In genomic region chr5:92505402-92505865, GRCm38 (mm10) we compare ENCODE assay signal across 8 mouse cellular contexts. TPM values are rescaled to one million over a fixed set of nuclear protein-coding genes. Genes with fewer than 3 reads are reported as not detected.
DNase-seq lines count a peak whose midpoint lies in the region; ATAC-seq and TF ChIP-seq lines count a peak whose summit lies in the region.

No protein-coding gene starts in this region.

- H3K4me1 ChIP-seq in G1E (ENCODE audit: insufficient read depth, low read depth, low read length), result peaks cover 62% of the 10 kb centered on the region
- H3K4me1 ChIP-seq in forebrain, postnatal 0 days (ENCODE audit: insufficient read depth), result peaks cover 15% of the 10 kb centered on the region; the same call in 1 of the 2 replicates
- H3K4me1 ChIP-seq in lung, embryonic 16.5 days (replicated peaks; ENCODE audit: control insufficient read depth, insufficient read depth, low read length), result peaks cover 18% of the 10 kb centered on the region

- no peaks in the 10 kb centered on the region for H3K27me3 ChIP-seq in G1E (ENCODE audit: insufficient read depth, low read length)
- no peaks in the 10 kb centered on the region for H3K27me3 ChIP-seq in forebrain, postnatal 0 days (ENCODE audit: insufficient read depth, low read length)
- H3K27me3 ChIP-seq in lung, embryonic 16.5 days (ENCODE audit: control insufficient read depth, insufficient read depth, low read depth, low read length), result no peaks in the 10 kb centered on the region

- TF ChIP-seq CTCF in G1E (IDR thresholded peaks at IDR 0.05; ENCODE audit: low read depth, low read length), result no peak
- peak; percentile 81 for TF ChIP-seq CTCF in forebrain, postnatal 0 days (IDR thresholded peaks at IDR 0.05; ENCODE audit: low read depth)

- H3K27ac ChIP-seq in forebrain, postnatal 0 days (ENCODE audit: low read depth, low read length), result peak overlapping the region; percentile 97
- peak overlapping the region; percentile 93 for H3K27ac ChIP-seq in lung, embryonic 16.5 days (ENCODE audit: low read length)

- peak overlapping the region; percentile 93 for H3K9ac ChIP-seq in forebrain, postnatal 0 days
- H3K9ac ChIP-seq in lung, embryonic 16.5 days (ENCODE audit: low read length), result peak overlapping the region; percentile 75

- no peaks in the 10 kb centered on the region for H3K9me3 ChIP-seq in G1E (replicated peaks)
- H3K9me3 ChIP-seq in forebrain, postnatal 0 days (ENCODE audit: low read length), result no peaks in the 10 kb centered on the region
- H3K9me3 ChIP-seq in lung, embryonic 16.5 days (ENCODE audit: control insufficient read depth, low read length), result no peaks in the 10 kb centered on the region

- 1% methylated on average over 48 of the region's 48 CpGs for WGBS in forebrain, postnatal 0 days
- under 1% methylated on average over 43 of the region's 48 CpGs for WGBS in lung, embryonic 16.5 days

- peaks cover 28% of the 10 kb centered on the region for H3K36me3 ChIP-seq in G1E (replicated peaks)
- H3K36me3 ChIP-seq in forebrain, postnatal 0 days (ENCODE audit: insufficient read depth), result no peaks in the 10 kb centered on the region
- no peaks in the 10 kb centered on the region for H3K36me3 ChIP-seq in lung, embryonic 16.5 days (ENCODE audit: control insufficient read depth, insufficient read depth, low read length)

- peak; percentile 78 for ATAC-seq in G1E (ENCODE audit: extremely low read depth, insufficient number of reproducible peaks, low FRiP score, poor library complexity, severe bottlenecking)
- ATAC-seq in forebrain, postnatal 0 days, result peak; percentile 97
- peak; percentile 87 to 88 for ATAC-seq in hematopoietic stem cell, adult 5-6 weeks (replicated peaks in 1 of 2; ENCODE audit: insufficient read depth in 1 of 2, low FRiP score in 2 of 2, low TSS enrichment in 1 of 2, low read depth in 1 of 2, poor library complexity in 2 of 2, severe bottlenecking in 2 of 2)
- peak; percentile 98 for ATAC-seq in lung, embryonic 16.5 days (ENCODE audit: low read depth)

- DNase-seq in G1E (ENCODE audit: low spot score), result peak; percentile 80
- DNase-seq in cerebellum, adult 18-20 months, result peak; percentile 97 to 98
- peak; percentile 96 for DNase-seq in forebrain, postnatal 0 days
- peak; percentile 92 for DNase-seq in layer of hippocampus, adult 9-10 months (ENCODE audit: low spot score)
- DNase-seq in ovary, postnatal 10 days (ENCODE audit: low spot score), result peak; percentile 84
- peak; percentile 86 to 87 for DNase-seq in thymus, postnatal 10 days (ENCODE audit: low spot score in 2 of 2)

- peak overlapping the region; percentile 66 for H3K4me2 ChIP-seq in forebrain, postnatal 0 days (ENCODE audit: low read depth)
- peak overlapping the region; percentile 64 for H3K4me2 ChIP-seq in lung, embryonic 16.5 days (ENCODE audit: low read depth, low read length)

- H3K4me3 ChIP-seq in G1E (ENCODE audit: low read depth, low read length), result peak overlapping the region; percentile 97
- H3K4me3 ChIP-seq in forebrain, postnatal 0 days (ENCODE audit: low read depth, low read length), result peak overlapping the region; percentile 84
- peak overlapping the region; percentile 64 for H3K4me3 ChIP-seq in lung, embryonic 16.5 days (ENCODE audit: low read length)

RNA-seq across cellular contexts. Expression of gene Scarb2, which starts 1.2 kb away (rescaled TPM):
- total RNA-seq in G1E (2014; fragmentation: Nextera tagmentation), result 31.8 and 32.6 TPM in 2 replicates
- total RNA-seq in G1E (2017), result 47.5 and 50.0 TPM in 2 replicates
- polyA plus RNA-seq in G1E (2012), result 6.5 and 7.1 TPM in 2 replicates
- 123 and 149 TPM in 2 replicates for total RNA-seq in forebrain, postnatal 0 days (2014; rRNA removed)
- polyA plus RNA-seq in forebrain, postnatal 0 days (2015; fragmentation: Nextera tagmentation; extraction: Ambion mirVana), result 19.4 and 23.1 TPM in 2 replicates
- 51.3 and 59.4 TPM in 2 replicates for total RNA-seq in hematopoietic stem cell, adult 5-6 weeks (2017)
- polyA plus RNA-seq in lung, embryonic 16.5 days (2015; fragmentation: Nextera tagmentation; extraction: Ambion mirVana), result 18.6 and 20.1 TPM in 2 replicates

RNA-seq across cellular contexts. Expression of gene Fam47e, which starts 49.4 kb away (rescaled TPM):
- total RNA-seq in G1E (2014; fragmentation: Nextera tagmentation) (not detected in 2 replicates), G1E (2017) (0.22 TPM in 1 of 2 replicates, not detected in the other)
- not detected in 2 replicates for polyA plus RNA-seq in G1E (2012)
- 0.81 and 1.8 TPM in 2 replicates for total RNA-seq in forebrain, postnatal 0 days (2014; rRNA removed)
- 2.0 and 3.1 TPM in 2 replicates for polyA plus RNA-seq in forebrain, postnatal 0 days (2015; fragmentation: Nextera tagmentation; extraction: Ambion mirVana)
- not detected in 2 replicates for total RNA-seq in hematopoietic stem cell, adult 5-6 weeks (2017)
- polyA plus RNA-seq in lung, embryonic 16.5 days (2015; fragmentation: Nextera tagmentation; extraction: Ambion mirVana), result 4.2 and 6.9 TPM in 2 replicates

Comparison
In these comparisons a context has a peak if more than half of its experiments do, and no peak if none do; other contexts are left out.
1. Peak in every context shown above with its lines: DNase-seq, ATAC-seq, H3K4me3 ChIP-seq and H3K27ac ChIP-seq.